Mouse (Mus musculus): ENCODE measurements around the gene Rcbtb2. TPM values are rescaled to one million over a fixed set of nuclear protein-coding genes. Genes with fewer than 3 reads are reported as not detected.

Rcbtb2 gene
- total and polyA plus RNA-seq, 3 experiments = 34.1 to 49.0 (median 36.9) TPM

DNA sequence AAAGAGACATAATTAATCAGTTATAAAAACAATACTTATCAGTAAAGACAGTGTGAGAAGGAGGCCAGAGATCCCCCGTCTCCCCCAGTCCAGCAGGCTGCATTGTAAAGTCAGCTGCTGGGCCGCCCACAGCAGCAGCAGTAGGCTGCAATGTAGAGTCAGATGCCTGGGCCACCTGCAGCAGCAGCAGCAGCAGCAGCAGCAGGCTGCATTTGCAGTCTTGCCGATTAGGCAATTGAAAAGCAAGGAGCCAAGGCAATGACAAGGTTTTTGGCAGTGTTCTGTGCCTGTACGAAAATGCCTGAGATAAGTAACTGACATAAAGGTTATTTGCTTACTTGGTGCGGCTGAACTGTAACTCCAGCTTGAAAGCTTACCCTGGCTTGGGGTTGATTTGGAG is 53.4 kb downstream of the Rcbtb2 start:
- Histone ChIP-seq H3K36me3 (replicated peaks in 1 of 2; ENCODE audit: control insufficient read depth in 1 of 2, insufficient read depth in 1 of 2, low read length in 1 of 2) (peaks cover 15 to 40% of the 10 kb centered on the region in 2 experiments), H3K9me3 (replicated peaks; ENCODE audit: low read length) (no peaks in the 10 kb centered on the region), H3K9ac (ENCODE audit: insufficient read depth, low read depth) (no peak overlapping the region), H3K4me2 (ENCODE audit: insufficient read depth, low read depth, poor library complexity, severe bottlenecking) (no peak overlapping the region), H3K27me3 (replicated peaks) (no peaks in the 10 kb centered on the region), H3K27ac (ENCODE audit: insufficient read depth, low read depth) (no peak overlapping the region), H3K4me1 (ENCODE audit: control insufficient read depth in 1 of 2, insufficient read depth in 2 of 2) (peaks cover 8 to 57% of the 10 kb centered on the region in 2 experiments), H3K79me2 (replicated peaks; ENCODE audit: control insufficient read depth, extremely low read depth, insufficient read depth, poor library complexity, severe bottlenecking) (no peaks in the 10 kb centered on the region), H3K4me3 (replicated peaks in 1 of 3; ENCODE audit: low read depth in 2 of 3, low read length in 2 of 3, poor library complexity in 1 of 3) (no peak overlapping the region)
- TF ChIP-seq MAX (IDR thresholded peaks at IDR 0.05; ENCODE audit: low read length) (no peak), IRF4 (IDR thresholded peaks at IDR 0.05; ENCODE audit: low read depth, low read length) (no peak), ZKSCAN1 (IDR thresholded peaks at IDR 0.05; ENCODE audit: borderline replicate concordance, low read depth, low read length) (no peak), TCF12 (IDR thresholded peaks at IDR 0.05; ENCODE audit: low read depth, low read length) (no peak), HCFC1 (IDR thresholded peaks at IDR 0.05; ENCODE audit: low read depth, low read length) (no peak), UBTF (IDR thresholded peaks at IDR 0.05; ENCODE audit: low read depth, low read length) (no peak), MAZ (IDR thresholded peaks at IDR 0.05; ENCODE audit: low read depth, low read length) (no peak), ZNF384 (IDR thresholded peaks at IDR 0.05; ENCODE audit: low read depth, low read length) (no peak), KAT2A (IDR thresholded peaks at IDR 0.05; ENCODE audit: insufficient replicate concordance, low read length) (no peak), GABPA (IDR thresholded peaks at IDR 0.05; ENCODE audit: insufficient replicate concordance, low read depth, low read length) (no peak), JUN (IDR thresholded peaks at IDR 0.05; ENCODE audit: insufficient read depth, low read depth, low read length) (no peak), NRF1 (IDR thresholded peaks at IDR 0.05; ENCODE audit: low read depth, low read length) (no peak), CHD1 (IDR thresholded peaks at IDR 0.05; ENCODE audit: low read depth, low read length) (no peak), RAD21 (IDR thresholded peaks at IDR 0.05; ENCODE audit: low read depth, low read length) (no peak), MEF2A (IDR thresholded peaks at IDR 0.05; ENCODE audit: borderline replicate concordance, low read depth, low read length) (no peak), ZC3H11A (IDR thresholded peaks at IDR 0.05; ENCODE audit: low read depth, low read length) (no peak), BHLHE40 (IDR thresholded peaks at IDR 0.05; ENCODE audit: low read depth, low read length) (no peak), POLR2AphosphoS2 (IDR thresholded peaks at IDR 0.05; ENCODE audit: low read depth, low read length) (no peak), ETS1 (conservative IDR thresholded peaks at IDR 0.05; ENCODE audit: low read depth, low read length) (no peak)
- dilution Hi-C loops (cut with MboI; ENCODE audit: extremely low pct_ligation_motif_present, extremely low pct_unique_long_range_greater_than_20kb, low sequenced_read_pairs) = no loop called here
- in situ Hi-C loops (cut with MboI; ENCODE audit: low pct_ligation_motif_present, low pct_unique_long_range_greater_than_20kb, low sequenced_read_pairs) = loop anchor here (10.0 kb wide), 1 partner anchor 59 kb away; the partner anchor contains the start of gene Lpar6
- no peak for DNase-seq (ENCODE audit: extremely low read depth)

DNA sequence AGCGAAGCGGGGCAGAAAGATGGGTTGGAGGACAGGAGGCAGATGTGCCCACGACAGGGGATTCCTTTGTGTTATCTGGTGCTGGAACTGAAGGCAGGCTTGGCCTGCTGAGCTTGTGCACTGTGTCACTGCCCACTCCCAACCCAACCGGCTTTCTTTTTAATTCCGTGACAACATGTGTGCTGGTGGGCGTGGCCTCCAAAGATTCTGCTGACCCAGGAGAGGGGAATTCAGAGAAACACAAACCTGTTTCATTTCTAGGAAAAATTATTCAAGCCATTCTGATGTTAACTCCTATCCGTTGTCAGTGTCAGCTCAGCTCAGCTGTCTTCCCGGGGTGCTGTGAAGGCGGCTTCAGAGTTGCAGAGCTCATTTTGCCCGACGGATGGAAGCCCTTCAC is 55.1 kb downstream of the Rcbtb2 start:
- in situ Hi-C loops (cut with MboI; ENCODE audit: low pct_ligation_motif_present, low pct_unique_long_range_greater_than_20kb, low sequenced_read_pairs) = loop anchor here (10.0 kb wide), 1 partner anchor 57 kb away; the partner anchor contains the start of gene Lpar6
- H3K27ac ChIP-seq (ENCODE audit: insufficient read depth, low read depth) = no peak overlapping the region

More for the DNA sequence above, 55.1 kb downstream of the Rcbtb2 start:
- TF ChIP-seq GABPA (IDR thresholded peaks at IDR 0.05; ENCODE audit: insufficient replicate concordance, low read depth, low read length) (no peak), JUN (IDR thresholded peaks at IDR 0.05; ENCODE audit: insufficient read depth, low read depth, low read length) (no peak), MYC (IDR thresholded peaks at IDR 0.05; ENCODE audit: low read depth, low read length) (no peak), ZC3H11A (IDR thresholded peaks at IDR 0.05; ENCODE audit: low read depth, low read length) (no peak), ETS1 (conservative IDR thresholded peaks at IDR 0.05; ENCODE audit: low read depth, low read length) (no peak), MAFK (IDR thresholded peaks at IDR 0.05; ENCODE audit: insufficient replicate concordance, low read length) (no peak), ELF1 (IDR thresholded peaks at IDR 0.05; ENCODE audit: low read depth, low read length) (no peak), TCF12 (IDR thresholded peaks at IDR 0.05; ENCODE audit: low read depth, low read length) (no peak), IRF4 (IDR thresholded peaks at IDR 0.05; ENCODE audit: low read depth, low read length) (no peak), SMC3 (IDR thresholded peaks at IDR 0.05; ENCODE audit: low read depth, low read length) (no peak), TBP (conservative IDR thresholded peaks at IDR 0.05; ENCODE audit: low read depth, low read length) (no peak), CHD2 (IDR thresholded peaks at IDR 0.05; ENCODE audit: low read length) (no peak), E2F4 (IDR thresholded peaks at IDR 0.05; ENCODE audit: insufficient replicate concordance, low read depth, low read length) (no peak), CHD1 (IDR thresholded peaks at IDR 0.05; ENCODE audit: low read depth, low read length) (no peak), PAX5 (IDR thresholded peaks at IDR 0.05; ENCODE audit: low read length) (no peak), ZKSCAN1 (IDR thresholded peaks at IDR 0.05; ENCODE audit: borderline replicate concordance, low read depth, low read length) (no peak), MXI1 (IDR thresholded peaks at IDR 0.05; ENCODE audit: low read depth, low read length) (no peak), HCFC1 (IDR thresholded peaks at IDR 0.05; ENCODE audit: low read depth, low read length) (no peak), MAZ (IDR thresholded peaks at IDR 0.05; ENCODE audit: low read depth, low read length) (no peak), BHLHE40 (IDR thresholded peaks at IDR 0.05; ENCODE audit: low read depth, low read length) (no peak)
- Histone ChIP-seq H3K4me1 (ENCODE audit: control insufficient read depth in 1 of 2, insufficient read depth in 2 of 2) (peaks cover 8 to 51% of the 10 kb centered on the region in 2 experiments), H3K27me3 (replicated peaks) (no peaks in the 10 kb centered on the region), H3K79me2 (replicated peaks; ENCODE audit: control insufficient read depth, extremely low read depth, insufficient read depth, poor library complexity, severe bottlenecking) (no peaks in the 10 kb centered on the region), H3K9me3 (replicated peaks; ENCODE audit: low read length) (no peaks in the 10 kb centered on the region), H3K4me3 (replicated peaks in 1 of 3; ENCODE audit: low read depth in 2 of 3, low read length in 2 of 3, poor library complexity in 1 of 3) (no peak overlapping the region), H3K4me2 (ENCODE audit: insufficient read depth, low read depth, poor library complexity, severe bottlenecking) (no peak overlapping the region), H3K36me3 (replicated peaks in 1 of 2; ENCODE audit: control insufficient read depth in 1 of 2, insufficient read depth in 1 of 2, low read length in 1 of 2) (peaks cover 22 to 45% of the 10 kb centered on the region in 2 experiments), H3K9ac (ENCODE audit: insufficient read depth, low read depth) (no peak overlapping the region)
- dilution Hi-C loops (cut with MboI; ENCODE audit: extremely low pct_ligation_motif_present, extremely low pct_unique_long_range_greater_than_20kb, low sequenced_read_pairs) = no loop called here
- DNase-seq (ENCODE audit: extremely low read depth) = no peak

Data from CH12.LX (cell line).